ENCODE assay signal across 8 mouse cellular contexts in genomic region chr19:4304251-4304821, GRCm38 (mm10). TPM values are rescaled to one million over a fixed set of nuclear protein-coding genes. Genes with fewer than 3 reads are reported as not detected.
DNase-seq lines count a peak whose midpoint lies in the region; ATAC-seq and TF ChIP-seq lines count a peak whose summit lies in the region.

No protein-coding gene starts in this region.

- peak overlapping the region; percentile 36; the same call in 1 of the 2 replicates for H3K27ac ChIP-seq in kidney, postnatal 0 days
- H3K27ac ChIP-seq in embryonic fibroblast, embryonic 13.5 days (ENCODE audit: insufficient read depth, low read length): no peak overlapping the region
- H3K27ac ChIP-seq in midbrain, embryonic 12.5 days (replicated peaks): no peak overlapping the region

- 68% methylated on average over 5 of the region's 5 CpGs for WGBS in kidney, postnatal 0 days
- WGBS in midbrain, embryonic 12.5 days: 79% methylated on average over 5 of the region's 5 CpGs

- peak overlapping the region; percentile 97; the same call in 1 of the 2 replicates for H3K9ac ChIP-seq in kidney, postnatal 0 days (ENCODE audit: low read depth, low read length)
- peak overlapping the region; percentile 95 for H3K9ac ChIP-seq in midbrain, embryonic 12.5 days (replicated peaks)

- peak overlapping the region; percentile 94 for H3K4me3 ChIP-seq in kidney, postnatal 0 days (replicated peaks; ENCODE audit: low read depth, low read length)
- H3K4me3 ChIP-seq in embryonic fibroblast, embryonic 13.5 days (ENCODE audit: insufficient read depth, low read length): peak overlapping the region; percentile 66
- peak overlapping the region; percentile 95 for H3K4me3 ChIP-seq in midbrain, embryonic 12.5 days

- no peak for TF ChIP-seq POLR2A in embryonic fibroblast, embryonic 13.5 days (IDR thresholded peaks at IDR 0.05; ENCODE audit: low read depth, low read length)

- intact Hi-C loops in gastrocnemius, postnatal 14 days (cut with DNase I; ENCODE audit: low total_unique reads): no loop called here

- H3K4me1 ChIP-seq in kidney, postnatal 0 days (replicated peaks; ENCODE audit: insufficient read depth, low read length): peaks cover 52% of the 10 kb centered on the region
- H3K4me1 ChIP-seq in embryonic fibroblast, embryonic 13.5 days (ENCODE audit: control insufficient read depth, insufficient read depth, low read length): peaks cover 17% of the 10 kb centered on the region
- peaks cover 48% of the 10 kb centered on the region for H3K4me1 ChIP-seq in midbrain, embryonic 12.5 days

- peak overlapping the region; percentile 60 for H3K4me2 ChIP-seq in kidney, postnatal 0 days (ENCODE audit: low read length)
- H3K4me2 ChIP-seq in midbrain, embryonic 12.5 days (replicated peaks): peak overlapping the region; percentile 78

- H3K9me3 ChIP-seq in kidney, postnatal 0 days (replicated peaks; ENCODE audit: low read length): no peaks in the 10 kb centered on the region
- no peaks in the 10 kb centered on the region for H3K9me3 ChIP-seq in midbrain, embryonic 12.5 days

- no peak for DNase-seq in kidney, postnatal 0 days (ENCODE audit: low spot score)
- no peak for DNase-seq in kidney, adult 18-20 months
- peak; percentile 51 for DNase-seq in kidney, postnatal 10 days
- peak; percentile 62 to 67 for DNase-seq in thymus, postnatal 36 days
- no peak for DNase-seq in gastrocnemius, postnatal 14 days
- DNase-seq in layer of hippocampus, adult 9-10 months (ENCODE audit: low spot score): no peak

- no peaks in the 10 kb centered on the region for H3K27me3 ChIP-seq in kidney, postnatal 0 days (ENCODE audit: insufficient read depth, low read length)
- no peaks in the 10 kb centered on the region for H3K27me3 ChIP-seq in midbrain, embryonic 12.5 days

- no peaks in the 10 kb centered on the region for H3K36me3 ChIP-seq in kidney, postnatal 0 days (ENCODE audit: insufficient read depth, low read length)
- no peaks in the 10 kb centered on the region for H3K36me3 ChIP-seq in midbrain, embryonic 12.5 days

- TF ChIP-seq CTCF in kidney, postnatal 0 days (IDR thresholded peaks at IDR 0.05; ENCODE audit: low read depth): no peak
- TF ChIP-seq CTCF in embryonic fibroblast, embryonic 13.5 days (IDR thresholded peaks at IDR 0.05; ENCODE audit: borderline replicate concordance, insufficient read depth, low read length): no peak

- ATAC-seq in kidney, postnatal 0 days (replicated peaks; ENCODE audit: low FRiP score, low read depth): no peak
- no peak for ATAC-seq in midbrain, embryonic 12.5 days (ENCODE audit: low FRiP score, low read depth)

RNA-seq across cellular contexts. Expression of gene Grk2, which starts 1.7 kb away (rescaled TPM):
- 12.8 and 14.4 TPM in 2 replicates for polyA plus RNA-seq in kidney, postnatal 0 days (2015; fragmentation: Nextera tagmentation; extraction: Ambion mirVana)
- 40.5 and 41.6 TPM in 2 replicates for polyA plus RNA-seq in embryonic fibroblast, embryonic 13.5 days (2011; ENCODE audit: insufficient read length, low read depth, missing spikeins)
- polyA plus RNA-seq in midbrain, embryonic 12.5 days (2016; fragmentation: Nextera tagmentation; extraction: Ambion mirVana): 18.4 and 19.3 TPM in 2 replicates
- 10 to 100 TPM; 31.8 to 36.4 TPM for total RNA-seq in gastrocnemius, postnatal 14 days (2021)

RNA-seq across cellular contexts. Expression of gene Ankrd13d, which starts 21.4 kb away (rescaled TPM):
- polyA plus RNA-seq in kidney, postnatal 0 days (2015; fragmentation: Nextera tagmentation; extraction: Ambion mirVana): 3.9 and 5.4 TPM in 2 replicates
- polyA plus RNA-seq in embryonic fibroblast, embryonic 13.5 days (2011; ENCODE audit: insufficient read length, low read depth, missing spikeins): 5.7 and 7.3 TPM in 2 replicates
- polyA plus RNA-seq in midbrain, embryonic 12.5 days (2016; fragmentation: Nextera tagmentation; extraction: Ambion mirVana): 17.6 and 18.9 TPM in 2 replicates
- total RNA-seq in gastrocnemius, postnatal 14 days (2021): under 1 TPM; 0.62 to 0.90 TPM

RNA-seq across cellular contexts. Expression of gene Ssh3, which starts 35.4 kb away (rescaled TPM):
- 15.6 and 18.8 TPM in 2 replicates for polyA plus RNA-seq in kidney, postnatal 0 days (2015; fragmentation: Nextera tagmentation; extraction: Ambion mirVana)
- polyA plus RNA-seq in embryonic fibroblast, embryonic 13.5 days (2011; ENCODE audit: insufficient read length, low read depth, missing spikeins): 14.0 and 22.5 TPM in 2 replicates
- polyA plus RNA-seq in midbrain, embryonic 12.5 days (2016; fragmentation: Nextera tagmentation; extraction: Ambion mirVana): 6.0 and 7.5 TPM in 2 replicates
- 1 to 10 TPM; 2.6 to 4.4 TPM for total RNA-seq in gastrocnemius, postnatal 14 days (2021)

Comparison
In these comparisons a context has a peak if more than half of its experiments do, and no peak if none do; other contexts are left out.
1. DNase-seq: peak in kidney, postnatal 10 days (single experiment) and thymus, postnatal 36 days (2 of 2); none in kidney, postnatal 0 days (single experiment), kidney, adult 18-20 months (single experiment), gastrocnemius, postnatal 14 days (single experiment) and layer of hippocampus, adult 9-10 months (single experiment).
2. Peak in every context shown above with its lines, with median percentiles within 50 percentile points of each other: H3K4me3 ChIP-seq.